Mouse (Mus musculus): ENCODE measurements around the gene Gpc6.

DNA sequence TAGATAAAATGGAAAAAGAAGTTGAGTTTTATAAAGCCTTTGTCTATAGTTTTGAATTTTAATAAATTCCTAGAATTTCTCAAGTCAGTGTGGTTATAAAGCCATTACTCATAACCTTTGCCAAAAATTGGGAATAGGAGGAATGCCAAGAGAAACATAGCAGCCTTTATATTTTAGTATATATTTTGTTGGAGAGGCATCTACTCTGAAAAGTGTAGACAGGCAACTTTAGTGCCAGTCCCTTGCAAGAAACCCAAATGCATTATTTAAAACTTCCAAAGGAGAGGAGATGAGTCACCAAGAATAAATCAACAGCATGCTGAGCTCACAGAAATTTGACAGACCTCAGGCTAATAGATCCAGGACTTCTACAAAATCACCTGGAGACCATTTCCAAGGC lies 301.8 kb downstream of the Gpc6 start:
- TF ChIP-seq POLR2A (IDR thresholded peaks at IDR 0.05; ENCODE audit: insufficient read depth, low read depth, low read length) = no peak
- no peak for TF ChIP-seq CTCF (IDR thresholded peaks at IDR 0.05)
